Mouse (Mus musculus): ENCODE data around the gene Immp1l. TPM values are rescaled to one million over a fixed set of nuclear protein-coding genes. Genes with fewer than 3 reads are reported as not detected.

Gene Immp1l
- polyA plus RNA-seq, 1 experiment from 2014 or later, result 114 TPM

DNA sequence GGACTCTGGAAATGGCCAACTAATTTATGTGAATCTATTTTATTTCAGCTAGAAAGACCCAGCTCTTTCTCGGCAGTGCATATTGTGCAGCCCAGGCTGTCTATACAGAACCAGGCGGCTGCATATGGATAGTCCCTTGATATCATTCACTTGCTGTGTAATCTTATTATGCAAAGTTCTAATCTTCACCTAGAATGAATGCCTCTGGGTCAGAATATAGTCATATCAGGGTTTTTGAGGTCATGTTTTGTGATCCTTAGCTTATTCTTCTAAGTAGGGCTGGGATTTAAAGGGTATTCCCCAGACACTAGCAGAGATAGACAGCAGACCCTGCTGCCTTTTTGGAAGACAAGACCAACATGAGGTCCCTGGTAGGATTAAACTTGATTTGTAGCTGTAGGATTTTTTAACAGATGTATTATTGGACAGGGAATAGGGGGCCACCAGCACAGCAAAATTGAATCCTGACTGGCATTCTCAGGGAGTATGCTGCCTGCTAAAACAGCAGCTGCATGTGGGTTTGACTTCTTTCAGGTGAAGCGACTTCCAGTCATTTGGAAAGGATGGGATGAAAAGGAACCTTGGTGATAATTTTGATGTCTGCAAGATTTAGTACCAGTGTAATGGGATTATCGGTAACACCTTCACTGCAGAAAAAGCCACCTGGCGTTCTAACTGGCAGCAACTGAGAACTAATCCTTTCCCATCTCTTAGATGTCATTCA, 13.3 kb downstream of the Immp1l start:
- Histone ChIP-seq H3K27me3 (ENCODE audit: control insufficient read depth, insufficient read depth, low read length) (no peaks in the 10 kb centered on the region), H3K4me1 (ENCODE audit: control insufficient read depth, insufficient read depth, low read length) (no peaks in the 10 kb centered on the region), H3K9ac (replicated peaks; ENCODE audit: low read depth, low read length) (no peak overlapping the region), H3K9me3 (ENCODE audit: control insufficient read depth, low read length) (no peaks in the 10 kb centered on the region), H3K27ac (ENCODE audit: low read depth, low read length) (no peak overlapping the region), H3K36me3 (ENCODE audit: control insufficient read depth, insufficient read depth, low read length) (no peaks in the 10 kb centered on the region), H3K4me2 (ENCODE audit: low read depth, low read length) (no peak overlapping the region), H3K4me3 (ENCODE audit: low read depth, low read length) (no peak overlapping the region)
- WGBS, result 65% methylated on average over 5 of the region's 5 CpGs
- no peak for ATAC-seq (ENCODE audit: low read depth)

DNA sequence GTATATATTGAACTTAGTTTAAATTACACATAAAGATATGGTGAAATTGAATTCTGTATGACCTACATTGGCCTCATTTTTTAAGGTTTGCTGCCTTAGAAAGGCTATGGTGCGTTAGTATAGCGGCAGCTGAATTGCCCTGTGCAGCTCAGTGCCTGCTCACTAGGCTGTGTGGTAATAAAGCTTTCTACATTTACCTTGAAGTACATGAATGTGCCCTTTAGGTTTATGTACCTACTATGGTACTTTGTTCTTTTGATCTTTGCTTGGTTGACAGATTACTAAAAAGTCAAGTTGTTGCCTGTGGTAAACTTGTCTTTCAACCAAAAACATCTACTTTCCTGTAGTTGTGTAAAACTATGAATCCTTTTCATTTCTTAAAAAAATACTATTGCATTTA, 45.7 kb downstream of the Immp1l start:
- 90% methylated on average over 2 of the region's 2 CpGs for WGBS
- no peaks in the 10 kb centered on the region for H3K9me3 ChIP-seq (ENCODE audit: control insufficient read depth, low read length)
- H3K9ac ChIP-seq (replicated peaks; ENCODE audit: low read depth, low read length), result no peak overlapping the region
- ATAC-seq (ENCODE audit: low read depth), result no peak
- no peaks in the 10 kb centered on the region for H3K4me1 ChIP-seq (ENCODE audit: control insufficient read depth, insufficient read depth, low read length)
- H3K4me3 ChIP-seq (ENCODE audit: low read depth, low read length), result no peak overlapping the region
- no peak overlapping the region for H3K4me2 ChIP-seq (ENCODE audit: low read depth, low read length)
- no peaks in the 10 kb centered on the region for H3K27me3 ChIP-seq (ENCODE audit: control insufficient read depth, insufficient read depth, low read length)
- no peak overlapping the region for H3K27ac ChIP-seq (ENCODE audit: low read depth, low read length)
- no peaks in the 10 kb centered on the region for H3K36me3 ChIP-seq (ENCODE audit: control insufficient read depth, insufficient read depth, low read length)

DNA sequence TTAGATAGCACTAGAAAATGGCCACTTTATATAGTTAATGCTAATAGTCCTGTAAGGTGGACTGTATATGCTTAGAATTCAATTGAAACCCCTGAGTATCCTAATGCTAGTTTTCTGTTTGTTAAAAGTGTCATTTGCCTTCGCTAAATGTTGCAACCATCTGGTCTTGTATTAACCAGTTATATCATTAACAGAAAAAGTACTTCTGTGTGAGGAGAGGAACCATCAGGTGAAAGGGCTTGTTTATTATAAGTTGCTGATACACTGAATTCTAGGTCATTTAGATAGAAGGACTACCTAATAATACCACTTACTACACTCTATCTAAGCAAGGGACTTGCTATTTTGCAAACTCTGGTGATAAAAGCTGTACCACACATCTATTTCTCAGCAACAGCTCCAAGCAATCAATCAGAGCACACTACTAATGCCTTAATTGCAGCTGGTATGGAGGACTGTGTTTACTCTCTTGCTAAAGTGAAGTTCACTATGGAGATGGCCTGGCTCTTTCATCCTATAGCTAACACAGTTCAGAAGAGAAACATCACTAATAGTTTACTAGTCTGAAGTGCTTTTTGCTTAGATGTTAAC, 47.0 kb downstream of the Immp1l start:
- Histone ChIP-seq H3K4me3 (ENCODE audit: low read depth, low read length) (no peak overlapping the region), H3K27ac (ENCODE audit: low read depth, low read length) (no peak overlapping the region), H3K9ac (replicated peaks; ENCODE audit: low read depth, low read length) (no peak overlapping the region), H3K4me2 (ENCODE audit: low read depth, low read length) (no peak overlapping the region), H3K4me1 (ENCODE audit: control insufficient read depth, insufficient read depth, low read length) (no peaks in the 10 kb centered on the region), H3K27me3 (ENCODE audit: control insufficient read depth, insufficient read depth, low read length) (no peaks in the 10 kb centered on the region), H3K9me3 (ENCODE audit: control insufficient read depth, low read length) (no peaks in the 10 kb centered on the region), H3K36me3 (ENCODE audit: control insufficient read depth, insufficient read depth, low read length) (no peaks in the 10 kb centered on the region)
- 98% methylated on average over 1 of the region's 1 CpGs for WGBS
- no peak for ATAC-seq (ENCODE audit: low read depth)

DNA sequence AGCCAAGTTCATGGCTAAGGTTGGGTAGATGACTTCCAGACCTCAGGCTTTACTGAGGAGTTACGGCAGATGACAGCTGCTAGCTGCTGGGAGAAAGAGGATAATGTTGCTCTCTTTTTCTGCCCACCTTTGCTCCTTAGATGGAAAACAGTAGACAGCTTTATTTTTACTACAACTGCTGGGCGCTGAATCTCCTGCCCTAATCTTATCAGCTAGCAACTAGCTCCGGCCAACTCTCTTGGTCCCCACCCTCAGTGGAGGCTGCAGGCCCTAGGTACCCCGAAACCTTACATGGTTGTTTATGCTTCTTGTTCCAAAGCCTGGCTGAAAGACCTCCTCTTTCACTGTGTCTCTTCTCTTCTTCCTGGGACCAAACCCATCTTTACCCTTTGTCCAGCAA, 49.4 kb downstream of the Immp1l start:
- H3K9ac ChIP-seq (replicated peaks; ENCODE audit: low read depth, low read length), result no peak overlapping the region
- H3K27me3 ChIP-seq (ENCODE audit: control insufficient read depth, insufficient read depth, low read length), result no peaks in the 10 kb centered on the region
- no peak overlapping the region for H3K4me3 ChIP-seq (ENCODE audit: low read depth, low read length)
- no peaks in the 10 kb centered on the region for H3K9me3 ChIP-seq (ENCODE audit: control insufficient read depth, low read length)
- H3K36me3 ChIP-seq (ENCODE audit: control insufficient read depth, insufficient read depth, low read length), result no peaks in the 10 kb centered on the region
- H3K27ac ChIP-seq (ENCODE audit: low read depth, low read length), result no peak overlapping the region
- 90% methylated on average over 4 of the region's 4 CpGs for WGBS
- no peak for ATAC-seq (ENCODE audit: low read depth)
- no peaks in the 10 kb centered on the region for H3K4me1 ChIP-seq (ENCODE audit: control insufficient read depth, insufficient read depth, low read length)
- no peak overlapping the region for H3K4me2 ChIP-seq (ENCODE audit: low read depth, low read length)

DNA sequence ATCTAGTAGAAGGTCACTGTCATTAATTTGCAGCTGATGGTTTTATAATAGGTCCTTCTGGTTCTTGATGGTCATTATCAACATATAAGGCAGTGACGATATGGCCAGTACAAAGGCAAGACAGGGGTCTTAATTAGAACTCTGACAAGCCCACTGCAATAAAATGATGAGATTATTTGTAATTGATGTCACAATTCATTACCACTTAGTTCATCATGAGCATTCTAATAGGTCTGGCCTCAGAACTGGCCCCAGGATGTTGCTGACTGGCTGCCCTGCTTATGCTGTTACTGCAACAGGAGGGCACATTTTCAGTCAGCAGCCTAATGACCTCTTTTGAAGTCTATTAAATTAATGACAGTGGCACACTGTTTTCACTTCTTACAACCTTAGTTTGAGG, 59.0 kb downstream of the Immp1l start:
- Histone ChIP-seq H3K9me3 (ENCODE audit: control insufficient read depth, low read length) (no peaks in the 10 kb centered on the region), H3K27ac (ENCODE audit: low read depth, low read length) (no peak overlapping the region), H3K4me2 (ENCODE audit: low read depth, low read length) (no peak overlapping the region), H3K27me3 (ENCODE audit: control insufficient read depth, insufficient read depth, low read length) (no peaks in the 10 kb centered on the region), H3K36me3 (ENCODE audit: control insufficient read depth, insufficient read depth, low read length) (0 out of 2 replicates have a peak, but pooled peaks cover 2% of the 10 kb centered on the region), H3K9ac (replicated peaks; ENCODE audit: low read depth, low read length) (no peak overlapping the region), H3K4me3 (ENCODE audit: low read depth, low read length) (no peak overlapping the region), H3K4me1 (ENCODE audit: control insufficient read depth, insufficient read depth, low read length) (no peaks in the 10 kb centered on the region)
- WGBS, result 67% methylated on average over 1 of the region's 1 CpGs
- ATAC-seq (ENCODE audit: low read depth), result no peak

DNA sequence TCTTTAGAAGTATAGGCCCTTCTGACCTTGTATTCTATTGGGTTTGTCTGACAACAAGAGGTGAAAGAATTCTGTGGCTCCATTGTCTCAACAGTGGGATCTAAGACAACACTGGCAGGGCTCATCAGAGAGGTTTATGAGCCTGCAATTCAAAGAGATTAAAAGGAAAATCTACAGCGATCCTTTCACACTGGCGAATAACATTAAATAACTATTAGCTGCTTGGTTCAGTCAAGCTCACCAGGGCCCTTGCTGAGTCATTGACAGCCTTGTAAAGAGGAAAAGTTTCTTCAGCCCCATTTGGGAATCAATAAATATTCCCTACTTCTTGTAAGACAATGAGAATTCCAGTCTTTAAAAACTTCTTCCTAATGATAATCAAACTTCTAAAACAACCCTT, 69.5 kb downstream of the Immp1l start:
- Histone ChIP-seq H3K36me3 (ENCODE audit: control insufficient read depth, insufficient read depth, low read length) (peaks cover 6% of the 10 kb centered on the region; the same call in 1 of the 2 replicates), H3K27me3 (ENCODE audit: control insufficient read depth, insufficient read depth, low read length) (no peaks in the 10 kb centered on the region), H3K27ac (ENCODE audit: low read depth, low read length) (no peak overlapping the region), H3K4me3 (ENCODE audit: low read depth, low read length) (no peak overlapping the region), H3K9ac (replicated peaks; ENCODE audit: low read depth, low read length) (no peak overlapping the region), H3K4me1 (ENCODE audit: control insufficient read depth, insufficient read depth, low read length) (no peaks in the 10 kb centered on the region), H3K4me2 (ENCODE audit: low read depth, low read length) (no peak overlapping the region), H3K9me3 (ENCODE audit: control insufficient read depth, low read length) (no peaks in the 10 kb centered on the region)
- no peak for ATAC-seq (ENCODE audit: low read depth)
- WGBS, result 3% methylated on average over 2 of the region's 2 CpGs

DNA sequence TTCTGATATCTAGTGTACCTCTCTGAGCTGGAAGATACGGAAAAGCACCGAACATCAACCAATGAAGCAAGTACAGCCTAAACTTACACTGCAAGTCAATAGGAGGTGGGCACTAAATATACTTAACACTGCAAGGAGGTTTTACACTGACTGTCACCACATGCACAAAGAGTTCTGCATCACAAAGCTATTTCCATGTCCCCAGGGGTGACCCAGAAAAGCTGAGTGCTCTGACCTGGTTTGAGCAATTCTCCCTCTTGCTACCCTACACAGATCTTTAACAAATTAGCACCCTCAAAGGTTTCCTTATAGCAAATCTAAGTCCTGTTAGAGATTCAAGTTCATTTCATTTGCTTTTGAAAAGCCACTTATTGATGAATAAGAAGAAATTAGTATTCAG, 73.6 kb downstream of the Immp1l start:
- Histone ChIP-seq H3K27me3 (ENCODE audit: control insufficient read depth, insufficient read depth, low read length) (no peaks in the 10 kb centered on the region), H3K9me3 (ENCODE audit: control insufficient read depth, low read length) (no peaks in the 10 kb centered on the region), H3K27ac (ENCODE audit: low read depth, low read length) (no peak overlapping the region), H3K4me1 (ENCODE audit: control insufficient read depth, insufficient read depth, low read length) (no peaks in the 10 kb centered on the region), H3K4me3 (ENCODE audit: low read depth, low read length) (no peak overlapping the region), H3K36me3 (ENCODE audit: control insufficient read depth, insufficient read depth, low read length) (no peaks in the 10 kb centered on the region), H3K4me2 (ENCODE audit: low read depth, low read length) (no peak overlapping the region), H3K9ac (replicated peaks; ENCODE audit: low read depth, low read length) (no peak overlapping the region)
- no peak for ATAC-seq (ENCODE audit: low read depth)
- WGBS, result 86% methylated on average over 2 of the region's 2 CpGs

DNA sequence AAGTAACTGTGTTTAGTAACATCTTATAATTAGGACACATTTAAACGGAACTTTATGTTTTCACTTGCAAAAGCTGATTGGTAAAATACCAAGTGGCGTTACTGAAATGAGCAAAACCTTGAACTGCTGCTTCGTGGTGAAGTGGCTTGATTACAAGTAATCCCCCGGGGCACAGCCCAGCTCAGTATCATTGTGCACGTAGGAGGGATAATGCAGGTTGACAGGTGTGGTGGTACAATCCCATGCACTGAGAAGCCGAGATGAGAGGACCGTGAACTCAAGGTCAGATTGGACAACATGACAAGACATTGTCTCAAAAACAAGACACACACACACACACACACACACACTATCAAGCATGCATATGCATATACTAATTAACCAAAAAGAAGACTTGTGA, 80.8 kb downstream of the Immp1l start:
- Histone ChIP-seq H3K36me3 (ENCODE audit: control insufficient read depth, insufficient read depth, low read length) (no peaks in the 10 kb centered on the region), H3K27me3 (ENCODE audit: control insufficient read depth, insufficient read depth, low read length) (no peaks in the 10 kb centered on the region), H3K4me1 (ENCODE audit: control insufficient read depth, insufficient read depth, low read length) (no peaks in the 10 kb centered on the region), H3K4me2 (ENCODE audit: low read depth, low read length) (no peak overlapping the region), H3K9me3 (ENCODE audit: control insufficient read depth, low read length) (no peaks in the 10 kb centered on the region), H3K4me3 (ENCODE audit: low read depth, low read length) (no peak overlapping the region), H3K27ac (ENCODE audit: low read depth, low read length) (no peak overlapping the region), H3K9ac (replicated peaks; ENCODE audit: low read depth, low read length) (no peak overlapping the region)
- WGBS, result 86% methylated on average over 7 of the region's 7 CpGs
- no peak for ATAC-seq (ENCODE audit: low read depth)

DNA sequence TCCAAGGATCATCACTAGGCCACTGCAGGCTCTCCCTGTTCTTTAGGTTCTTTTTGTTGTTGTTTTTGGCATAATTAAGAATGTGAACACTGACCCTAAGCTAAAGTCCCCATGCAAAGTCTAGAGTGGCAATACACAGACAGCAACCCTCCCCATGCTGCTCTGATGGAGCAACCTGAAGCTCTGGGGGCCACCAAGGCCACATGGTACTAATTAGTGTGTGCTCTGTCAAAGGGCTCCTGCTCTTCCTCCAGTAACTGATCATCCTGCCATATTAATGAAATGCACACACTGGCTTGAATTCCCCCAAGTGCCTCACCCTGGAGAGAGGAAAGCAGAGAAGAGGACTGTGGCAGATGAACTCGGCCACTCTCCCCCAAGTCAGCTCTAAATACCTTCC, 82.7 kb downstream of the Immp1l start:
- no peaks in the 10 kb centered on the region for H3K27me3 ChIP-seq (ENCODE audit: control insufficient read depth, insufficient read depth, low read length)
- no peak for ATAC-seq (ENCODE audit: low read depth)
- no peaks in the 10 kb centered on the region for H3K4me1 ChIP-seq (ENCODE audit: control insufficient read depth, insufficient read depth, low read length)
- no peaks in the 10 kb centered on the region for H3K36me3 ChIP-seq (ENCODE audit: control insufficient read depth, insufficient read depth, low read length)
- H3K9ac ChIP-seq (replicated peaks; ENCODE audit: low read depth, low read length), result no peak overlapping the region
- H3K9me3 ChIP-seq (ENCODE audit: control insufficient read depth, low read length), result no peaks in the 10 kb centered on the region
- 55% methylated on average over 1 of the region's 1 CpGs for WGBS
- H3K4me3 ChIP-seq (ENCODE audit: low read depth, low read length), result no peak overlapping the region
- no peak overlapping the region for H3K27ac ChIP-seq (ENCODE audit: low read depth, low read length)
- H3K4me2 ChIP-seq (ENCODE audit: low read depth, low read length), result no peak overlapping the region
